In the genomic region with DNA sequence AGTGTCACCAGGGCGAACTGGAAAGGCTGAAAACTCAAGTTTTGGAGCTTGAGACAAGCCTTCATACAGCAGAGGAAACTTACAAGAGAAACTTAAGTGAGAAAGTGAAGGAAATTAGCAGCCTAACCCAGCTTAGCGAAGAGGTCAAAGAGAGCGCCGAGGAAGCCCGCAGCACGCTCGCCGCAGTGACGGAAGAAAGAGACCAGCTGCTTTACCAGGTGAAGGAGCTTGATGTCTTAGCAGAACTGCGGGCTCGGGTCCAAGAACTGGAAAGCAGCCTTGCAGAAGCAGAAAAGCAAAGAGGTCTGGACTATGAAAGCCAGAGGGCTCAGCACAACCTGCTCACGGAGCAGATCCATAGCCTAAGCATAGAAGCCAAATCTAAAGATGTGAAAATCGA, we compare ENCODE assay signal across 12 mouse cellular contexts.
"Had no signal": no experiment of that assay in that cellular context is flagged by ENCODE, and none has a peak within 500 bp of the region (broad histone marks: within the 10 kb centered on the region; RNA-seq: fewer than 3 reads in every experiment).

No protein-coding gene starts in this region.

- H3K4me3 ChIP-seq: intestine, embryonic 15.5 days; left cerebral cortex, adult 2 months; liver, embryonic 13.5 days had no signal

- ATAC-seq: intestine, embryonic 15.5 days had no signal

- DNase-seq: kidney, adult 18-20 months; kidney, adult 9 months; kidney, postnatal 25 days; layer of hippocampus, postnatal 36 days; liver, embryonic 13.5 days; midbrain, embryonic 14.5 days; thymus, adult 2 months; thymus, postnatal 14 days; thymus, postnatal 4 days had no signal

- H3K27ac ChIP-seq: intestine, embryonic 15.5 days; left cerebral cortex, adult 2 months; liver, embryonic 13.5 days had no signal

- H3K27me3 ChIP-seq: intestine, embryonic 15.5 days; liver, embryonic 13.5 days had no signal

- H3K4me1 ChIP-seq: intestine, embryonic 15.5 days; liver, embryonic 13.5 days had no signal

- H3K9me3 ChIP-seq: intestine, embryonic 15.5 days; liver, embryonic 13.5 days had no signal

- H3K4me2 ChIP-seq: intestine, embryonic 15.5 days; liver, embryonic 13.5 days; midbrain, embryonic 11.5 days had no signal

- H3K9ac ChIP-seq: intestine, embryonic 15.5 days; liver, embryonic 13.5 days had no signal
